Mouse (Mus musculus) heart, postnatal 10 days (tissue): ENCODE measurements around the gene G2e3. TPM values are rescaled to one million over a fixed set of nuclear protein-coding genes. Genes with fewer than 3 reads are reported as not detected.

ENCODE experiments used
- DNase-seq, 2 experiments: peaks; one replicate each; pipeline ENCODE4 v3.0.0; 2021
- intact Hi-C: fragments of 180-260 bp; cut with DNase I; formaldehyde crosslinking; loops from one replicate; pipeline ENCODE4 v1.15.1; 2025
- total RNA-seq, 2 experiments: library from RNA; stranded (reverse); gene quantifications; 2 replicates each; pipeline ENCODE4 v1.2.3; 2021

G2e3 gene
- 1 to 10 TPM; 7.9 to 9.5 TPM for total RNA-seq

DNA sequence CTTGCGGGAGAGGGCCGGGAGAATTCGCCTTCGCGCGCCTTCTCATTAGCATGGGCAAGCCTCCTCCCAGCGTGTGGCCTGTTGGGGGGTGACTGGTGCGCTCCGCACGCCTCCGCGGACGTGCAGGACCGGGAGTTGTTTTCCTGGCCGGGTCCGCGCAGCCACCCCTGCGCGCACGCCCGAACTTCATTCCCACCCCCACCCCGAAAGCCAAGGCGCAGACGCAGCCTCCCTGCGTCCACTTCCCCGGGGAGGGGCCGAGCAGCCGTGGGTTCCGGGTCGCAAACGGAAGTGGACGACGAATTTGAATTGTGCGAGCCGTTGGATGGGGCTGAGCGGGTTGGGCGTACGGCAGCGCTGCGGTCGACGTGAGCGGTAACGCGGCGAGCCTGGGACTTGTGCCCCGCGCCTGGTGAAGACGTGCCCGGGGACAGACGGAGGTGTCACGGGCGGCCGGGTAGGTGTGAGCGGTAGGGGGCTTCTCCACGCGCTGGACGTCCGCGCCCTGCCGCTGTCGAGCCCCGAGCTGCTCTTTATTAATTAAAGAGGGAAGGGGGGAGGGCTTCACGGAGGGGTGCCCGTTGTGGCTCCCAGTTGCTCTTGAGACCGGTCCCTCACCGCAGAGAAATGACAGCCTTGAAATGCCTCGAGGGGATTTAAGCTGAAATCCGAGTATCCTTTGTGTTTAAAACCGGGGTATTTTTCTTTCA is at the start of gene G2e3:
Gene G2e3, plus strand, starts transcription at position 74 of the 710 bp plus-strand sequence.
- intact Hi-C loops: no loop called here
- peak; percentile 92 to 93 for DNase-seq

GRCm38 (mm10) chr12:51323604-51324003 is 24.3 kb upstream of the G2e3 start:
- DNase-seq: no peak
- intact Hi-C loops: no loop called here

DNA sequence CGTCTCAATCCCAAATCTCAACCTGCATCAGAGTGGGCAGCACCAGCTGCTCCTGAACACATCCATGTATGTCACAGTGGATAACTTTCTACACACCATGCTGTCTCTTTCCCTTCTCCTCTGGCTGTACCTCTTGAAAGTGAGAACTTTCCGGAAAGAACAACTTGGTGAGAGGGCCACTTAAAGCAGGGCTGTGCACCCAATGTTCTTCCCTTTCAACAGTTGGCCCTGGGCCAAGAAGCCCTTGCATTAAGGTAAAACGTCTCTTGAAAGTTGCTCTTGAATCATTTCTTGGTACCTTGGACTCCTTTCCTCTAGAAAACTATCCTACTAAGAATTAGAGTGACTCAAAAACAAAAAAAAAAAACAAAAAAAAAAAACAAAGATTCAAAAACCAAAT is 21.0 kb upstream of the G2e3 start:
- intact Hi-C loops: no loop called here
- DNase-seq: no peak

- no peak for DNase-seq
- intact Hi-C loops: no loop called here
These were observed 10.8 kb upstream of the G2e3 start for GRCm38 (mm10) chr12:51337014-51337413.

GRCm38 (mm10) chr12:51346121-51346520 is 1.7 kb upstream of the G2e3 start:
- intact Hi-C loops: no loop called here
- no peak for DNase-seq

DNA sequence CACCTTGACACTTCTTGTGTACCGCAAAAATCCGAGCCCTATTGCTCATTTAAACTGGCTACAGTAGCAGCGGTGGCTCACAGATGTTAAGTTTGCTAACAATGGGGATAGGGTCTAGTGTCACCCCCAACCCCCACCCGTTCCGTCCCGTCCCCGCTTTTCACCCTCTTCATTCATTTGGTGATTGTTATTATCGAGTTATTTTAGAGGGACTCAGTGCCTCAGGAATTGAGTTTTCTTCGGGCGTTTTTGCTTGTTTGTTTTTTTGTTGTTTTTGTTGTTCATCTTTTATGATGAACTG is 787 bp downstream of the G2e3 start:
- no peak for DNase-seq
- intact Hi-C loops: no loop called here

DNA sequence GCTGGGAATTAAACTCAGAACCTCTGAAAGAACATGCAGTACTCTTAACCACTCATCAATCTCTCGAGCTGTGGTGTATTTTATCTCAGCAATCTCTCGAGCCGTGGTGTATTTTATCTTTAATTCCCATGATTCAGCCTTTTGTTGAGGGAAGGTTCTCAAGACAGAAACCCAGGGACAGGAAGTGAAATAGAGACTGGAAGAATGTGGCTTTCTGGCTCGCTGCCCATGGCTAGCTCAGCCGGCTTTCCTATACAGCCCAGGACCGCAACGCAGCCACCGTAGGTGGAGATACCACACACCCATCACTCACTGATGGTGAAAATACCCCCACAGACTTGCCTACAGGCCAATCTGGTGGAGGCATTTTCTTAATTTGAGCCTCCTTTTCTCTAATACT is 7.4 kb downstream of the G2e3 start:
- intact Hi-C loops: no loop called here
- DNase-seq: peak; percentile 17 to 18

- intact Hi-C loops: no loop called here
- DNase-seq: no peak
These were observed 13.4 kb downstream of the G2e3 start for GRCm38 (mm10) chr12:51361294-51361693.

DNA sequence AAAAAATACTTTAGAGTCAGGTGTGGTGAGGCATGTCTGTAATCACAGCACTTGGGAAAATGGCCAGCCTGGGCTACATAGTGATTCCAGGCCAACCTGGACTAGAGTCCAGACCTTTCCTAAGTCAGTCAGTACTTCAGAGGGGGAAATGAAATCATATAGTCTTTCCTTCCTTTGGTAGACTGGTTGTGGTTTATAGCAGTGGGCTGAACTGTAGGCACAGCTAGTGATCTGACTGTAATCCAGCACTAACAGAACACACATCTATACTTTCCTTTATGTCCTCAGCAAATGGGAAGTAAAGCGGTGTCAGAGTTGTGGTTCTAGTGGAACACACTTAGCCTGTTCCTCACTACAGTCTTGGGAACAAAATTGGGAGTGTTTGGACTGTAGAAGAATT is 15.0 kb downstream of the G2e3 start:
- intact Hi-C loops: no loop called here
- no peak for DNase-seq

DNA sequence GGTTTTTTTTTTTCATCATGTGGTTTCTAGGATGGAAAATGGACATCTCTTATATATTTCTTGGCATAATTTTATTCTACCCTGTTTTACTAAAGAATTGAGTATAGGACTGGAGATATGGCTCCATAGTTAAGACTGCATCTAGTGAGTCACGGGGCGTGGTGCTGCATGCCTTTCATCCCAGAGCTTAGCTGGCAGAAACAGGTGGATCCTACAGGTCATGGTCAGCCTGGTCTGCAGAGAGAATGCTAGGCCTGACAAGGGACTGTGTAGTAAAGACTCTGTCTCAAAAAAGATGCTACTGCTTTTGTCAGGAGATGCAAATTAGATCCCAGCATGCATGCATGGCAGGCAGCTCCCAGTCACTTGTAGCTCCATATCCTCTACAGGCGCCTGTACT is 20.6 kb downstream of the G2e3 start:
- intact Hi-C loops: no loop called here
- no peak for DNase-seq

- intact Hi-C loops: no loop called here
- DNase-seq: peak; percentile 95
These were observed 29.4 kb downstream of the G2e3 start, which contains the start of gene Scfd1 for GRCm38 (mm10) chr12:51377003-51377887. TSS of gene Scfd1 (plus strand) at chr12:51377510.

- no peak for DNase-seq
- intact Hi-C loops: no loop called here
These were observed 30.0 kb downstream of the G2e3 start for GRCm38 (mm10) chr12:51377888-51378190.

DNA sequence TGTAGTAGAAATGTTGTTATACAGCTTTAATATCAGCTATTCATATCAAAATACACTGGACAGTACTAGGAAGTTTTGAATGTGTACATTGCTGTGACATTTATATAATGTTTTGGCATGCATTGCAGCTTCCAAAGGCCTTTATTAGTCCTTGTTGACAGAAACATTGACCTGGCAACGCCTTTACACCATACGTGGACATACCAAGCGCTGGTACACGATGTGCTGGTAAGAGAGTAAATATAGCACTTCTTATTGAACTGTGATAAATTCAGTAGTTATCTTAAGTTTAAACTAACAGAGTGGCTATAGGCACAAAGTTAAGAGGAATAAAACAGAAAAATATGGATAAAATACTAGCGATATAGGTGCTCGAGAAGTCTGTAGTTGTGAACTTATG is 52.0 kb downstream of the G2e3 start:
- intact Hi-C loops: loop anchor here (5.0 kb wide), 2 partner anchors 222 to 342 kb away; no protein-coding TSS in a partner anchor
- DNase-seq: no peak

DNA sequence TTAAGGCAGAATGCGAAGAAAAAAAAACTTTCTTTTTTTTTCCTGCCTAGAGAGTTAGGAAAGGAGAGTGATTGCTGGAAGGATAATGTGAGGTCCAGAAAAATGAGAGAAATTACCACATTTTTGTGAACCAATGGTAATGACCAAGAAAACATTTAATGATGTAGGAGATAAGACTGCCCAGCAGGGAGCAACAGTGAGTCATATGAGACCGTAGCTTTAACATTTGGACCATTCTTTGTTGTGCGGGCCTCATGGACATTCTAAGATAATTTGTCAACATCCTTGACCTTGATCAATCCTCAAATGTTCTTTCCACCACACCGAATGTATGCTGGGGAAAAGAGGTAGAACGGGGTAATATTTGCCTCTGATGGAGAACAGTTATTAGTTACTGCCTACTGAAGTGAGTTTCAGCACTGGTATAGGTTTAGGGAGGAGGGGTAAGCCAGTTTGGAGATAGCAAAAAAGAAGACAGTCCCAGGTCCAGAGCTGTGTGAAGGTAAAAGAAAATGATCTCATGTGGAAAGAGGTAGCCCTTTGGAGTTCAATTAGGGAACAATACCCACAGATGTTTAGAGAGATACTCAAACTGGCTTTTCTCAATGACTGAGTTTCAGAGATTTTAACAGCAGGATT is 54.3 kb downstream of the G2e3 start:
- peak; percentile 8 to 25 for DNase-seq
- intact Hi-C loops: loop anchor here (5.0 kb wide), 2 partner anchors 220 to 340 kb away; no protein-coding TSS in a partner anchor

GRCm38 (mm10) chr12:51403987-51404586 is 56.2 kb downstream of the G2e3 start:
- no peak for DNase-seq
- intact Hi-C loops: loop anchor here (5.0 kb wide), 2 partner anchors 218 to 338 kb away; no protein-coding TSS in a partner anchor

DNA sequence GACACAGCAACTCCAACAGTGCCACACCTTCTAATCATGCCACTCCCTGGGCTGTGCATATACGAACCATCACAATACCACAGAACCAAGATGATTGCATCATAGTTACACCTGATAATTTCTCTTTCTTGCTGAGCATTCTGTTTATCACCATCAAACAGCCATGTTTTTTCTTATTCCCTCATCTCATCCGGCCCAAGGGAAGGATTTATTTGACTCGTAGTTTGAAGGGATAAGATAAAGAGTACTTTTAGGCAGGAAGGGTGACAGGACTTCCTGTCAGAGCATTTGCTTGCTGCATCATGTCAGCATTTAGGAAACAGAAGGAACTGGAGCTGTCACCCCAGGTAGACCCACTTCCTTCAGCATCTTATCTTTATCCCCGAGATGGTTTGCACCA is 63.5 kb downstream of the G2e3 start:
- no peak for DNase-seq
- intact Hi-C loops: no loop called here

Other genes starting within 250 kb of the G2e3 start
- 10 to 100 TPM; 34.3 to 35.8 TPM for gene Scfd1, start 29.4 kb downstream of the G2e3 start, total RNA-seq
- under 1 TPM; 0.20 to 0.38 TPM for gene Coch, start 245.3 kb downstream of the G2e3 start, total RNA-seq